Mouse (Mus musculus): Measurements from ENCODE around the gene Lrch1.

- no peak for TF ChIP-seq CTCF (IDR thresholded peaks at IDR 0.05; ENCODE audit: extremely low read depth, insufficient read depth, insufficient read length, insufficient replicate concordance)
- no peak for TF ChIP-seq POLR2A (IDR thresholded peaks at IDR 0.05; ENCODE audit: low read depth, low read length)
Measured at GRCm38 (mm10) chr14:74963402-74963764, 15.7 kb upstream of the Lrch1 start.
